Mouse (Mus musculus) cerebellum, adult 11-12 months (tissue): ENCODE results near the gene Arl15.

ENCODE experiments used
- DNase-seq: peaks from one replicate; pipeline ENCODE4 v3.0.0; 2022

The Arl15 gene

GRCm38 (mm10) chr13:114115106-114115505 is 320.8 kb downstream of the Arl15 start:
- DNase-seq: no peak

DNA sequence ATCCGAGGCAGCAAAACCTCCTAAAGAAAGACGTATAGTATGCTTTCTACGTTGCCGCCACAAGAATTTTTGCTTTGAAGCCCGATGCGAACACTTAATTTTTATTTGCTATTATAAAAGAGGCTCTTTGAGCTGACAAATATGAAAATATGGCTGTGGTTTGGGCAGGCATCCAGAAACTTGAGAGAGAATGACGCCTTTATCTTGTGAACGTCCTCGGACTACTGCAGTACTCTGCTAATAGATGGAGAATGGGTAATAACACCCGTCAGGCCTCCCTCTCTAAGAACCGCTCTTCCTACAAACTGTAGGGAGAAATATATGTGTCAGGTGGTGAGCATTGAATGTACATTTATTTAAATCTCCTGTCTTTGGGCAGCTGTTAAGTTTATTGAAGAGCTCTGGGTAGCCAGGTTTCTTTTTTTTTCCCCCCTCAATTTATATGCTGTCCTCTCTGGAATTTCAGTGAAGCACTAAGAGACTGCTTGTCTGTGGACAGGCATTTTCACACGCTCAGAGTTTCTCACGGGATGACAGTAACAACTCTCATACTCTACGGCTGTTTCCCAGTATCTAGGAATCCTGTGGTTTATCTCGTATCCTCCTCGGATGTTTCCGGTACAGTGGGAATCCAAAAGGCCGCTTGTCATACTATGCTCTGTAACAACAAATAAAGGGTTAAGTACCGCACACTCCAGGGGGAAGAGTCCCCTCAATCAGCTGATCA is 324.0 kb downstream of the Arl15 start:
- DNase-seq: no peak

DNA sequence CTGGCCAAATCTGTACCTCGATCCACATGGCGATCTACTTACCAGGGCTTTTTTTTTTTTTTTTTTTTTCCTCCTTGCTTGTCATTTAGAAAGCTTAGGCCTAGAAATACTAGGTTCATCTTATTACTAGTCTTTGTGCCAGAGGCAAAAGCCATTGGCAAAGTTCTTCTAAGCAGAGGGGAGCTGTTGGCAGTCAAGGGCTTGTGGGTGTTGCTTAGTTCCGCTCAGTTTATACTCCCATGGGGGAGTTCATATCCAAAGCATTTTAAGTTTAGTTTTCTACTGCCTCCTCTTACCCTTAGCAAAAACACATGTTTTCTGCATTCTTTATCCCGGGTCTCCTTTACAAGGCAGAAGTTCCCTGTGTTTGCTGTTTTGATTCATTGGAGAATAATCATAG is 325.5 kb downstream of the Arl15 start:
- DNase-seq: no peak

DNA sequence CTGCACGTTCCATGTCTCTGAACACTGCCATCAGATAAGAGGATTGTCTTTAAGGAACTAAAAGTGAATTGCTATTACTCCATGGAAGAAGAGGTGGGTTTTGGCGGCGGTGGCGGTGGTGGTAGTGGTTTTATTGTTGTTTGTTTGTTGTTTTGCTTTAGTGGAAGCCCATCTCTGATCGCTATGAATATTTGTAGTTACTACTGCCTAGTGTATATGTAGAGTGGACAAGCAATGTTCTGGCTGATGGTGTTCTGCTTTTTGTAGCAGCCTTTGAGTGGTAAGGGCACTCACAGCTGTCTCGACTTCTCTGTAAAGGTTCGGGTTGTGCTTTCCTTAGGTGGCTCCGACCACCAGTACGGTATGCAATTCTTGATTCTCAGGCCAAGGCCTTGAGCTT is 327.3 kb downstream of the Arl15 start:
- no peak for DNase-seq

DNA sequence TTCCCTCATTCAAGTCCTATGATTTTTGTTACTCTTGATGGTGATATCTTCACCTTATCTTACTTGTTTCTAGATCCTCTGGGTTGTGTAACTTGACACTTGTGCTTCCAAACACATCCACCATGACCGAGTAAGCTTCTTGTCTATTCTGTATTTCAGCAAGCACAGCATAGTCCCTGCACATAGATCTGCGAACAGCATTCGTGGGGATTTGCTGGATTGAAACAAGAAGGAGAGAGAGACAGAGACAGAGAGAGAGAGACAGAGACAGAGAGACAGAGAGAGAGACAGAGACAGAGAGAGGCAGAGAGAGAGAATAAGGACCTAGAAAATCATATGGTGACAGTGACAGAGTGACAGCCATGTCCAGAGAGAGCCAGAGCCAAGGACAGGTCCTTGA is 329.1 kb downstream of the Arl15 start:
- DNase-seq: no peak

DNA sequence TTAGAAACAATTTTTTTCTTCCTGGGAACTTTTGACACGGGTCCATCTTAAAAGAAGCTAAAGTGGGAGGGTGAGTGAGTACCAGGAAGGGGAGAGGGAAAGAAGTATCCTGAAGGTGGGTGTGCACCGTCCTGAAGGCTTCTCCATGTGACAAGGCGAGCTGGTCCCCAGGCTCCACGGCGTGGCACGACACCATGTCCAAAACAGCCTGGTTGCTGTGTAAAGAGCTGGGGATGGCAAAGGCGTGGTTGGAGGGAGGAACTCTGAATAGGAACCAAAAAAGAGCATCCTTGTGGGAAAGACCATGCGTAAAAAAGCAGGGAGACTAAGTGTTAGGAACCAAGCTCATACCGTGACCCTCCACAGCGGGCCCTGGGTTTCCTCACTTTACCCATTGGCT is 330.1 kb downstream of the Arl15 start:
- DNase-seq: no peak

DNA sequence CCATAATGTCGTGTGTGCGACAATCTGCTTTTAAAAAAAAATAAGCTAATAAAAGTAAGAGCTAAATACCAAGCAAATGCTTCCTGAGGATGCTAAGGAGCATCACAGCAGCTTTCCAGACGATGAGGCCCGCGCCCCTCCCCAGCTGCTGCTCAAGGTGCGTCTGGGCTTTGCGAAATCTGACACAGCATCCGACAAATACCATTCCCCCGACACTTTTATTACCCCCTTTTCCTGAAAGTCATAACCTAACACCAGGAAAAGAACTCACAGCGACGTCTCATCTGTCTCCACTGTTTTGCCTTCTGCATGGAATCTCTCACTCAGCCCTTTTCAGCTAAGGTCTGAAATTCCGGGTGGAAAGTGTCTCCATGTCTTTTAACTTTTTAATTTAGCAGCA is 330.7 kb downstream of the Arl15 start:
- DNase-seq: no peak

- DNase-seq: no peak
Measured at GRCm38 (mm10) chr13:114128366-114128765, 334.1 kb downstream of the Arl15 start.

GRCm38 (mm10) chr13:114129986-114130385 is 335.7 kb downstream of the Arl15 start:
- DNase-seq: no peak

GRCm38 (mm10) chr13:114130566-114131319 is 336.4 kb downstream of the Arl15 start:
- DNase-seq: no peak

DNA sequence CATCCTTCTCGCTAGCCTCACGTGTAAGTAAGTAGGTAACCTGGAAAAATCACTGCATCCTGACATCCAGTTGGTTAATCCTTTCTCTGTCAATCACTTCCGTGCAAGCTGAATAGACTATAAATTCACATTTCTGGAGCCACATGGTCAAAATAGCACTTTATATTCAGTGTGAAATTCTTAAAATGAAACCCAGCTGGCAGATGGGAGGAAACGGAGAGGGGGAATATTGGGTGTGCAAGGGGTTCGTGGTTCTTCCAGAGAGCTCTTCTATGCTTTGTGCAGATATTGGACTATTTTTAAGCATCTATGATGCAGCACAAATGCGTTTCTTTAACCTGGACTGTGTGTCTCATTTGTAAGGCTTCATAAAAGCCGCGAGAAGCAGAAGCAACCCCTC is 344.6 kb downstream of the Arl15 start:
- DNase-seq: no peak

- no peak for DNase-seq
Measured at GRCm38 (mm10) chr13:114139570-114139969, 345.3 kb downstream of the Arl15 start.

DNA sequence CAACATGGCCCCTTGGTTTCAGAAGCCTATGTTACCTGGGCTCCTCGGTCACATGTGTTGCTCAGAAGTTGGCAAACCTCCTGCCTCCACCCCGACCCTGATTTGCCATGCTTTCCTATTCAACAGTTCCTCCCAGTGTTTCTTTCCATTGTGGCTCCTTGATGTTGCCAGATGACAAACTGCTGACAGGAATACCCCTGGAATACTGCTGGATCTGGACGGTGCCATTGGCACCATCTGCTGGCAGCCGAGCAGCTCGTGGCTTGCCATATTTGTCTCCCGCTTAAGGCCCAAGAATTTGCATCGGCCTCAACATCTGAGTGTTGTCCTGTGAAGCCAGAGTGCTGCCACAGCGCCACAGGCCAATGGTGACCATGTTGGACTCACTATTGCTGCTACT is 348.5 kb downstream of the Arl15 start:
- no peak for DNase-seq

DNA sequence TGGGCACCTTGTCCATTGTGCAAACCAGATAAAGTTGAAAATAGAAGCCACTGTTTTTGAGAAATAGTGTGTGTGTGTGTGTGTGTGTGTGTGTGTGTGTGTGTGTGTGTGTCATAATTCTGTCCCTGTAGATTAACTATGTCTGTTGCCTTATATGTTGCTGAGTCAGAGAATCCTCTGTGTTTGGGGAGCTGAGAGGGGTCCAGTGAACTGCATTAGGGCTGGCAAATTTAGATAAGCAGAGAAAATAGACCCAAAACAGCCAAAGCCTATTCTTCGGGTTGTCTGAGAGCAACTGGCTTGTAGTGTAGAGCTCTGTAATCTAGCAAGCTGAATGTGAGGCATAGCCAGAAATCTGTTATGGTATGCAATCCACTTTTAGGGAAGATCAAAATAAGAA is 348.9 kb downstream of the Arl15 start:
- DNase-seq: no peak

GRCm38 (mm10) chr13:114144052-114145046 is 350.0 kb downstream of the Arl15 start:
- no peak for DNase-seq

- no peak for DNase-seq
Measured at GRCm38 (mm10) chr13:114145249-114145648, 350.9 kb downstream of the Arl15 start.

DNA sequence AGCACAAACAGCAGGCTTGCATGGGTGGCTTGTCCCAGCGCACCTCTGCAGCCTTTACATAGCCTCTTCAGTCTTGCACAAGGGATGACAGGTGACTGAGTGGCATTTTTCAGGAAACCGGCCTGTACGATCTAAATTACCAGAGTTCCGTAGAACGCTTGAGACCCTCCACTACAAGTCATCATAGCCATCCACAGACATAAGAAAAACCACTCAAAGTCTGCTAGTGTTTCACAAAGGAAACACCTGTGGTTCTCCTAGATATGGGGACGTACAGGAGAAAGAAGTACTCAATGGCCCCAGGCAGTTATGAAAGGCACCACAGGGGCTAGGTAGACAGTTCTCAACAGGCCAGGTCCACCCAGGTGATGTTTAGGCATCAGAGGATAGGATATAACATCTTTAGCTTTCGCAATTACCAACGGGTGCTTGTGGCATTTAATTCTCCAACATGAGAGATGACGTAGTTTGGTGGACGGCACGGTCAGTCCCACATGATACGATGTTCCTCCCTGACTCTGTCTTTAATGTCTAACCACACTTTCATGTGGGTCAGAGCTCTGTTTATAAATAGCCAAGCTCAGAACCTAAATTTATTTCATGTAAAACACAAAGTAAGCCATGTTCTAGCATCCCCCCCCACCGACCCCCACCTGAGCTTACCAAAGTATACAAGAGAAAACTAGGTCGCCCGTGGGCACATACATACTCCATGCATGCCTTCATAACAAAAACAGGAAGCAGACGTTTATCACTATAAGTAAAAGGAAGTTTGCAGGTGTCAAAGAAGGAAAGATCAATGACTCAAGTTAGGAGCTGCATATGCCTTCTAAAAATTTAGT is 356.8 kb downstream of the Arl15 start:
- DNase-seq: no peak

DNA sequence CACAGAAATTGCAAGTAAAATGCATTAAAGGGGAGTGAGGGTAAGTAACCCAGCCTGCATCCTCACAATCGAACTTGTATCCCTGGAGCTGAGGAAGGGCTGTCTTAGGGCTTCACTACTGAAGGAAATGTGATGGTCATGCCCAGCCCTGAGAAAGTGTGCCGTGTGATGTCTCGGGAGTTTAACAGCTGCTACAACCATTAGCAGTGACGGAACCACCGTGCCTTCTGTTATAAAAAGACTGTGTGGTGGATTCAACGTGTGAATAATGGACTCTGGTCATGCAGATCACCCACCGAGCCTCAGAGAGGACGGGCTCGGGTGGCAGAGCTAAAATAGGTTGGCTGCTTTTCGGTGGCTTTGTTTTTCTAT is 357.4 kb downstream of the Arl15 start:
- no peak for DNase-seq

DNA sequence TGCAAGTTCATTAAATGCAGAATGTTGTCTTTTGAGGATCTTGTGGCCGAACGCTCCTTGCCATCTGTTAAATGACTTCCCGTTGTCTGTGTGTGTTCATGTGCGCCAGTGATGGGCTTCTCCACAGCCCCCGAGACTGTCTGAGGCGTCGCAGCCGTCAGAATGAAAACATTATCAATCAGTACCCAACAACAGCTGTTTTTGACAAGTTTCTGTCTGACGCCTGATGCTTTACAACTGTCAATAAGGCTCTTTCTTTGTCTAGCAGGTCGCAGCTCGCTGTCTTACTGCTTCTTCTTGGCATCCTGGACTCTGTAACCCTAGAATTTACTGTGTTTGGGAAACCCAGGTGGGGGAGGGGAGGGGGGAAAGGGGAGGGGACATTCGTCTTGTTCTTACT is 362.4 kb downstream of the Arl15 start:
- DNase-seq: no peak

- DNase-seq: no peak
Measured at GRCm38 (mm10) chr13:114158111-114158730, 363.9 kb downstream of the Arl15 start.

DNA sequence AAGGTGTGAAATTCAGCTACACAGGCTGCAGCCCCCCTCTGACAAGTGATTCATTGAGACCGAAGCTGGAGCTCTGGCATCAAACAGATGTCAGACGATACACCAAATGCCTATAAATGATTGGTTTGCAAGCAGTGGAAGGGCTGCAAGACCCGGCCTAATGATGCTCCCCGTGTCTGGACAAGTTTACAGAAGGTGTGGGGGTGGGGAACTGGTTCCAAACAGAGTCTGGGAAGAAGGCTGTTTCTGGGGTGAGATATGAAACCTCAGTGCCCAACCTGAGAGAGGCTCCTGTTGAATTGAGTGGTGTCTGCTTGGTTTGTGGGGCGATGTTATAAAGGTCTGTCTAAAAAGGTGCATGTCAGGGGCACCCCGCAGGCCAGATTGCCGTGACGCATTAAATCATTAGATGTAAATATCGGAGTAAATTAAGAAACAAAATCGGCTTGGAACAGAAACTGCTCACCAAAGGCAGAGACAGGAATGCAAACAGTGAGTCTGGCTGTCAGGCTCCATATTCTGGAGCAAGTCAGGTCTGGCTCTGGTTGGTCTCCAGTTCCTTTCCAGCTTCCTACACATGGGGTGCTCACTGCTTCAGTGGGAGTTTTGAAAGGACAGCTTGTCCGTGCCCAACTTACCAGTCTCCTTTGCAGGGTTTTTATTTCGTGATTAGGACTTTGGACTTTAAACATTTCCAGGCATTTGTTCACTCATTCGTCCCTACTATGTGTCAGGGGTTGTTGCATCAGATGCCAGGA is 365.5 kb downstream of the Arl15 start:
- DNase-seq: no peak
